Mouse (Mus musculus): ENCODE data around the gene Kbtbd2. TPM values are rescaled to one million over a fixed set of nuclear protein-coding genes. Genes with fewer than 3 reads are reported as not detected.

Kbtbd2 gene
- polyA plus RNA-seq (2015; fragmentation: Nextera tagmentation; extraction: Ambion mirVana): 24.8 and 31.4 TPM in 2 replicates

DNA sequence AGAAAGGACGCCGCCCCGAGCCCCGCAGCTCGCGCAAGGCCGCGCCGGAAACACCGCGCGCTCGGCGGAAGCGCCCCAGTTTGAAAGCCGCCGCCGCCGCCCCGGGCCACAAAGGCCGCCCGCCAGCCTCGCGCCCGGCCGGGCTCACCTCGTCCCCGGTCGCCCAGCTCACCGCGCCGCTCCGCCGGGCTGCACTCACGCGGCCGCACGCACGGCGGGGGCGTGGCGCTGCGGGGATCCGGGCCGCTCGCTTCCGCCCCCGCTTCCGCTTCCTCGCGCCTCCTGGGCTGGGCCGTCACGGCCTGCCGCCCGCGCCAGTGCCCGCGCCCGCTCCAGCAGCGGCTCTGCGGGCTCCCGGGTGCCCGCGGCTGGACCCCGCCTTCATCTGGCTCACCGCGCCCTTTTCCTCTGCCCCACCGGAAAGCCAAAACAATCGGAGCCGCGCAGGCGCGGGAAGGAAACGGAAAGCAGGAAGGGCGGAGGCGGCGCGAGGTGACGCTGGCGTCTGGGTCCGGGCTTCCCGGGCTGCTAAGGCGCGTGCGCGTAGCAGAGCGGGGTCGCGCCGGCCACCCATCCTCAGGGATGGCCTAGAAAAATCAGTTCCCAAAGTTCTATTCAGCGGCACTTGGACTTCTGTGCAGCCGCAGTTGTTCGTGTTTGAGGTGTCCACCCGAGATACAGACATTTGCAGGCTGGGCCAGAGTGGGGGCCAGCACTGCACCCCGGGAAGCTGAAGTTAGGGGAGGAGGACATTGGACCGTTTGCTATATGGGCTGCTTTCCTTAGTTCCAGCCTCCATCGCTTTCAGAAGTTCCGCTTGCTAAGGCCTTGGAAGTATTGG lies at the start of gene Kbtbd2:
TSS of gene Kbtbd2 (minus strand) at position 503 of the 841 bp plus-strand sequence.
- Histone ChIP-seq H3K4me3 (ENCODE audit: low read length) (peak within 1 kb of the TSS; percentile 82), H3K4me1 (ENCODE audit: insufficient read depth, low read length) (peaks cover 22% of the 10 kb centered on the region), H3K27me3 (ENCODE audit: insufficient read depth, low read length) (no peaks in the 10 kb centered on the region), H3K4me2 (replicated peaks; ENCODE audit: low read depth, low read length) (peak within 1 kb of the TSS; percentile 82), H3K9me3 (ENCODE audit: low read length) (no peaks in the 10 kb centered on the region), H3K9ac (replicated peaks; ENCODE audit: low read length) (peak within 1 kb of the TSS; percentile 98), H3K27ac (ENCODE audit: low read length) (peak within 1 kb of the TSS; percentile 100), H3K36me3 (ENCODE audit: insufficient read depth, low read length) (no peaks in the 10 kb centered on the region)
- WGBS: under 1% methylated on average over 90 of the region's 98 CpGs
- peak; percentile 96 for ATAC-seq (ENCODE audit: low FRiP score, low TSS enrichment)

DNA sequence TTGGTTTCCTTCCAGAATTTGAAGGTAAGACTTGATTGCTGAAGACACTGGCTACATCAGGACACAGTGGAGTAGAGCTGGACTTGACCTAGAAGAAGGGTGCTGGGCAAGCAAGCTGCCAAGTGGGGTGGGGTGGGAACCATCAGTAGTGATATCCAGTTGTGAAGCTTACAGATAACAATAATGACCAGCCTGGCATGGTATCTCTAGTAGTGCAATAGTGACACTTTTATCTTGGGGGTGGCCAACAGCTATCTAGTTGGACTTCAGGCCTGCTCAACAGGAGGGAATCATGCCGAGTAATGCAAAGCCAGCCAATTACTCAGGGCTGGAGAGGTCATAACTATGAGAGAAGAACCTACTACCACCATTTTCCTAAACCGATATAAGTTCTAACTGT lies 46.8 kb upstream of the Kbtbd2 start:
- 95% methylated on average over 2 of the region's 2 CpGs for WGBS
- H3K36me3 ChIP-seq (ENCODE audit: insufficient read depth, low read length): 0 out of 2 replicates have a peak, but pooled peaks cover 3% of the 10 kb centered on the region
- no peaks in the 10 kb centered on the region for H3K27me3 ChIP-seq (ENCODE audit: insufficient read depth, low read length)
- no peak overlapping the region for H3K4me3 ChIP-seq (ENCODE audit: low read length)
- no peak overlapping the region for H3K27ac ChIP-seq (ENCODE audit: low read length)
- H3K4me2 ChIP-seq (replicated peaks; ENCODE audit: low read depth, low read length): no peak overlapping the region
- no peaks in the 10 kb centered on the region for H3K9me3 ChIP-seq (ENCODE audit: low read length)
- ATAC-seq (ENCODE audit: low FRiP score, low TSS enrichment): no peak
- no peaks in the 10 kb centered on the region for H3K4me1 ChIP-seq (ENCODE audit: insufficient read depth, low read length)
- no peak overlapping the region for H3K9ac ChIP-seq (replicated peaks; ENCODE audit: low read length)

DNA sequence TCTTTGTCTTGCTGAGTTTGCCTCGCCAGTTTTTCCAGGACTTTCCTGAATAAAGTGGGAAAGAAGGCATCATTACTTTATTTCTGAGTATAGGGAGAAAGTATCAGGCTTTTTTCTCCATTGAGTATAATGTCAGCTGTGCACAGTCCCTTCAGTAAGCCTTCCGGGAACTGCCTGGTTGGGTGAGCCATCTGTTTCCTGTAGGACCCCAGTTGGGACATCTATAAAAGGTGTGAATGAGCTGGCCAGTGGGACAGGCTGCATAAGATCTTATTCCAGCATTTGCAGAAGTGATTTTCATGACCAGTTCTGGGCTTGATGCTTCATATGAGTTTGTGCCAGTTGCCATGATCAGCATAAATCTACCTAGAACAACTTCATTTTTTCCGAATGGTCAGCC lies 45.6 kb upstream of the Kbtbd2 start:
- Histone ChIP-seq H3K4me2 (replicated peaks; ENCODE audit: low read depth, low read length) (no peak overlapping the region), H3K9me3 (ENCODE audit: low read length) (no peaks in the 10 kb centered on the region), H3K36me3 (ENCODE audit: insufficient read depth, low read length) (0 out of 2 replicates have a peak, but pooled peaks cover 3% of the 10 kb centered on the region), H3K27me3 (ENCODE audit: insufficient read depth, low read length) (no peaks in the 10 kb centered on the region), H3K4me3 (ENCODE audit: low read length) (no peak overlapping the region), H3K9ac (replicated peaks; ENCODE audit: low read length) (no peak overlapping the region), H3K27ac (ENCODE audit: low read length) (no peak overlapping the region), H3K4me1 (ENCODE audit: insufficient read depth, low read length) (no peaks in the 10 kb centered on the region)
- WGBS: 79% methylated on average over 3 of the region's 3 CpGs
- ATAC-seq (ENCODE audit: low FRiP score, low TSS enrichment): no peak

DNA sequence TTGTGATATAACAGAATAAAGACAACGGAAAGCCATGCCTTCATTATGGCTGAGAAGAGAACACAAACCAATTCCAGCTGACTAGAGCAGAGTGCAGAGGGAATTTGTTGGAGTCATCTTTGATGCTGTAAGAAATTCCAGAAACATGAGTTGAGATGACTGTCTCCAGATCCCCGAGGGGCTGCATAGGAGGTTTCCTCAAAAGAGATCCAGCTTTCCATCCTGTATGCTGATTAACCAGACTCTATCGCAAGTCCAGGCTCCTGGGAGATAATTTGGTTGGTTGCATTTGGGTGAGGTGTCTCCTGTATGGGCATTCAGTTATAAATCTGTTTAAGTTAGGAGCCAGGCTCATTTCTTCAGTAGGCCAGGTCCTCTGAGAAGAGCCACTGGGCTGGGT lies 40.0 kb upstream of the Kbtbd2 start:
- no peak overlapping the region for H3K27ac ChIP-seq (ENCODE audit: low read length)
- WGBS: 90% methylated on average over 3 of the region's 3 CpGs
- H3K9ac ChIP-seq (replicated peaks; ENCODE audit: low read length): no peak overlapping the region
- no peaks in the 10 kb centered on the region for H3K27me3 ChIP-seq (ENCODE audit: insufficient read depth, low read length)
- H3K9me3 ChIP-seq (ENCODE audit: low read length): no peaks in the 10 kb centered on the region
- ATAC-seq (ENCODE audit: low FRiP score, low TSS enrichment): no peak
- H3K36me3 ChIP-seq (ENCODE audit: insufficient read depth, low read length): peaks cover 21% of the 10 kb centered on the region
- H3K4me1 ChIP-seq (ENCODE audit: insufficient read depth, low read length): peaks cover 6% of the 10 kb centered on the region; the same call in 1 of the 2 replicates
- no peak overlapping the region for H3K4me2 ChIP-seq (replicated peaks; ENCODE audit: low read depth, low read length)
- H3K4me3 ChIP-seq (ENCODE audit: low read length): no peak overlapping the region

GRCm38 (mm10) chr6:56837166-56837565 lies 39.6 kb upstream of the Kbtbd2 start:
- ATAC-seq (ENCODE audit: low FRiP score, low TSS enrichment): no peak
- H3K27ac ChIP-seq (ENCODE audit: low read length): no peak overlapping the region
- WGBS: 95% methylated on average over 12 of the region's 12 CpGs
- no peak overlapping the region for H3K4me2 ChIP-seq (replicated peaks; ENCODE audit: low read depth, low read length)
- peaks cover 6% of the 10 kb centered on the region; the same call in 1 of the 2 replicates for H3K4me1 ChIP-seq (ENCODE audit: insufficient read depth, low read length)
- H3K9ac ChIP-seq (replicated peaks; ENCODE audit: low read length): no peak overlapping the region
- H3K4me3 ChIP-seq (ENCODE audit: low read length): no peak overlapping the region
- H3K27me3 ChIP-seq (ENCODE audit: insufficient read depth, low read length): no peaks in the 10 kb centered on the region
- H3K36me3 ChIP-seq (ENCODE audit: insufficient read depth, low read length): peaks cover 21% of the 10 kb centered on the region
- H3K9me3 ChIP-seq (ENCODE audit: low read length): no peaks in the 10 kb centered on the region

- no peak overlapping the region for H3K4me2 ChIP-seq (replicated peaks; ENCODE audit: low read depth, low read length)
- ATAC-seq (ENCODE audit: low FRiP score, low TSS enrichment): no peak
- H3K27me3 ChIP-seq (ENCODE audit: insufficient read depth, low read length): no peaks in the 10 kb centered on the region
- H3K9ac ChIP-seq (replicated peaks; ENCODE audit: low read length): no peak overlapping the region
- no peaks in the 10 kb centered on the region for H3K9me3 ChIP-seq (ENCODE audit: low read length)
- peaks cover 6% of the 10 kb centered on the region; the same call in 1 of the 2 replicates for H3K4me1 ChIP-seq (ENCODE audit: insufficient read depth, low read length)
- no peak overlapping the region for H3K27ac ChIP-seq (ENCODE audit: low read length)
- no peak overlapping the region for H3K4me3 ChIP-seq (ENCODE audit: low read length)
- H3K36me3 ChIP-seq (ENCODE audit: insufficient read depth, low read length): peaks cover 20% of the 10 kb centered on the region
- 90% methylated on average over 10 of the region's 10 CpGs for WGBS
Measured at GRCm38 (mm10) chr6:56835532-56835931, 37.9 kb upstream of the Kbtbd2 start.

DNA sequence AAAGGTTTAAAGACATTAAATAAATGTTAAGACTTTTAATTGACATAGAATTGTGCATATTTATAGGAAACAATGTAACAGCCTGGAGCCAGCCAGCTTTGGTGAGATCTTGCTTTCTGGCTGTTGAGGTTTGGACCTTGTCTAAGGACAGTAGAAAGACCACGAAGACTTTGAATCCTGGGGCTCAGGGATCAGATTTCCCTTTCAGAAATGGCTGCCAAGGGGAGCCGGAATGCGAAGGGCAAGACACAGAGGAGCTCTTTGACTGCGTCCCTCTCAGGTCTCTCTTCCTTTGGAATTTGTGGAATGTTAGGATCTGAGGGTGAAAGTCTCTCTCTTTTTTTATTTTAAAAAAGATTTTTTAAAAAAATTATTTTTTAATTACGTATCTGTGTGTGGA lies 37.2 kb upstream of the Kbtbd2 start:
- Histone ChIP-seq H3K27me3 (ENCODE audit: insufficient read depth, low read length) (no peaks in the 10 kb centered on the region), H3K4me3 (ENCODE audit: low read length) (no peak overlapping the region), H3K9me3 (ENCODE audit: low read length) (no peaks in the 10 kb centered on the region), H3K9ac (replicated peaks; ENCODE audit: low read length) (no peak overlapping the region), H3K27ac (ENCODE audit: low read length) (no peak overlapping the region), H3K4me2 (replicated peaks; ENCODE audit: low read depth, low read length) (no peak overlapping the region), H3K4me1 (ENCODE audit: insufficient read depth, low read length) (peaks cover 6% of the 10 kb centered on the region; the same call in 1 of the 2 replicates), H3K36me3 (ENCODE audit: insufficient read depth, low read length) (peaks cover 18% of the 10 kb centered on the region)
- 62% methylated on average over 5 of the region's 5 CpGs for WGBS
- ATAC-seq (ENCODE audit: low FRiP score, low TSS enrichment): no peak

- Histone ChIP-seq H3K9ac (replicated peaks; ENCODE audit: low read length) (peak overlapping the region; percentile 93), H3K27me3 (ENCODE audit: insufficient read depth, low read length) (no peaks in the 10 kb centered on the region), H3K36me3 (ENCODE audit: insufficient read depth, low read length) (peaks cover 17% of the 10 kb centered on the region), H3K9me3 (ENCODE audit: low read length) (no peaks in the 10 kb centered on the region), H3K27ac (ENCODE audit: low read length) (no peak overlapping the region), H3K4me2 (replicated peaks; ENCODE audit: low read depth, low read length) (peak overlapping the region; percentile 68), H3K4me3 (ENCODE audit: low read length) (peak overlapping the region; percentile 79), H3K4me1 (ENCODE audit: insufficient read depth, low read length) (peaks cover 6% of the 10 kb centered on the region; the same call in 1 of the 2 replicates)
- ATAC-seq (ENCODE audit: low FRiP score, low TSS enrichment): no peak
Measured at GRCm38 (mm10) chr6:56832830-56833229, 35.2 kb upstream of the Kbtbd2 start.

DNA sequence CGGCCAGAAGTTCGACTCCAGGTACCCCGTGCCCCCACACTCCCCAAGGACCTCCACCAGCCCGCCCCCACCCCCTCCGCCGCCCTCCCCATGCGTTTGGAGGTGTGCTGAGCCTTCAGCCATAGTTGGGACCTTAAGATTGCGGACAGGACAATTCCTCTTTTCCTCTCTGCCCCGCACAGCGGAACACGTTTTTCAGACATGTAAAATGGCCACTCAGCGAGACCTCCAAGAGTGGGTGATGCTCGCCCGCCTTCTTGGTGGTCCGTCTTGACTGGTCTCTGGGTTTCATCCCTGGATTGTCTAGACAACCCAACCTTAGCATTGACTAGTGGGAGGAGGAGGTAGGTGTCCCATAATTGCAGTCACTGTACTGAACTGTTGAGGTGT lies 34.8 kb upstream of the Kbtbd2 start:
- peak overlapping the region; percentile 79 for H3K4me3 ChIP-seq (ENCODE audit: low read length)
- WGBS: 2% methylated on average over 13 of the region's 15 CpGs
- peak overlapping the region; percentile 93 for H3K9ac ChIP-seq (replicated peaks; ENCODE audit: low read length)
- peak overlapping the region; percentile 80 for H3K27ac ChIP-seq (ENCODE audit: low read length)
- H3K4me2 ChIP-seq (replicated peaks; ENCODE audit: low read depth, low read length): peak overlapping the region; percentile 68
- ATAC-seq (ENCODE audit: low FRiP score, low TSS enrichment): peak; percentile 32; the same call in 1 of the 2 replicates
- no peaks in the 10 kb centered on the region for H3K27me3 ChIP-seq (ENCODE audit: insufficient read depth, low read length)
- H3K9me3 ChIP-seq (ENCODE audit: low read length): no peaks in the 10 kb centered on the region
- H3K4me1 ChIP-seq (ENCODE audit: insufficient read depth, low read length): peaks cover 6% of the 10 kb centered on the region; the same call in 1 of the 2 replicates
- peaks cover 14% of the 10 kb centered on the region for H3K36me3 ChIP-seq (ENCODE audit: insufficient read depth, low read length)
